Mouse (Mus musculus) MEL (cell line): ENCODE measurements around the gene N6amt1.

Experiments
- CTCF ChIP-seq, 3 experiments: IDR thresholded peaks in 2 of 3; conservative IDR thresholded peaks in 1 of 3; 2 replicates each; pipeline ENCODE4 v1.5.1; 2011 to 2012; ENCODE audit warnings: low read length in 3 of 3, low read depth in 2 of 3, mild to moderate bottlenecking in 2 of 3, improper control_type of control experiment in 1 of 3, inconsistent platforms in 1 of 3, mixed read lengths in 1 of 3, moderate library complexity in 1 of 3; ENCODE audit not compliant: control insufficient read depth in 1 of 3, insufficient read depth in 1 of 3, poor library complexity in 1 of 3, severe bottlenecking in 1 of 3
- EP300 ChIP-seq, 2 experiments: IDR thresholded peaks; 2 replicates each; pipeline ENCODE4 v1.6.1; 2011; ENCODE audit warnings: improper control_type of control experiment in 2 of 2, low read length in 2 of 2, low read depth in 1 of 2, mild to moderate bottlenecking in 1 of 2
- MAFK ChIP-seq: IDR thresholded peaks from 2 replicates; pipeline ENCODE4 v1.6.1; 2011; ENCODE audit warnings: low read depth, mild to moderate bottlenecking, low read length, improper control_type of control experiment, borderline replicate concordance
- MAZ ChIP-seq: IDR thresholded peaks from 2 replicates; pipeline ENCODE4 v1.6.1; 2012; ENCODE audit warnings: low read depth, mild to moderate bottlenecking, inconsistent platforms, low read length, improper control_type of control experiment
- MYB ChIP-seq: IDR thresholded peaks from 2 replicates; pipeline ENCODE4 v1.6.1; 2011; ENCODE audit warnings: mild to moderate bottlenecking, low read depth, low read length, improper control_type of control experiment
- NELFE ChIP-seq: IDR thresholded peaks from 2 replicates; pipeline ENCODE4 v1.6.1; 2011; ENCODE audit warnings: low read depth, low read length, improper control_type of control experiment
- POLR2A ChIP-seq, 2 experiments: IDR thresholded peaks; 2 replicates each; pipeline ENCODE4 v1.6.1; 2011 to 2012; ENCODE audit warnings: low read length in 2 of 2, mild to moderate bottlenecking in 2 of 2, control low read depth in 1 of 2, improper control_type of control experiment in 1 of 2, low read depth in 1 of 2, moderate library complexity in 1 of 2; ENCODE audit not compliant: control insufficient read depth in 1 of 2, insufficient read depth in 1 of 2, poor library complexity in 1 of 2
- TCF12 ChIP-seq: IDR thresholded peaks from 2 replicates; pipeline ENCODE4 v1.6.1; 2014; ENCODE audit warnings: low read depth, mild to moderate bottlenecking, inconsistent platforms, low read length, improper control_type of control experiment, moderate library complexity
- USF2 ChIP-seq, 2 experiments: IDR thresholded peaks; 2 replicates each; pipeline ENCODE4 v1.6.1; 2011 to 2012; ENCODE audit warnings: improper control_type of control experiment in 2 of 2, low read length in 2 of 2, borderline replicate concordance in 1 of 2, inconsistent platforms in 1 of 2, low read depth in 1 of 2, mild to moderate bottlenecking in 1 of 2; ENCODE audit not compliant: insufficient read depth in 1 of 2

- TF ChIP-seq NELFE = no peak
- no peak for TF ChIP-seq EP300 (IDR thresholded peaks at IDR 0.05; ENCODE audit: low read depth in 1 of 2, low read length in 2 of 2)
- no peak for TF ChIP-seq MYB
- TF ChIP-seq MAFK = no peak
- TF ChIP-seq TCF12 = no peak
- no peak for TF ChIP-seq MAZ
- TF ChIP-seq POLR2A (IDR thresholded peaks at IDR 0.05; ENCODE audit: control insufficient read depth in 1 of 2, insufficient read depth in 1 of 2, low read depth in 1 of 2, low read length in 2 of 2, poor library complexity in 1 of 2) = no peak
- no peak for TF ChIP-seq CTCF (IDR thresholded peaks at IDR 0.05 in 2 of 3, conservative IDR thresholded peaks at IDR 0.05 in 1 of 3; ENCODE audit: control insufficient read depth in 1 of 3, insufficient read depth in 1 of 3, low read depth in 2 of 3, low read length in 3 of 3, poor library complexity in 1 of 3, severe bottlenecking in 1 of 3)
- TF ChIP-seq USF2 (IDR thresholded peaks at IDR 0.05; ENCODE audit: borderline replicate concordance in 1 of 2, insufficient read depth in 1 of 2, low read depth in 1 of 2, low read length in 2 of 2) = no peak
These were observed 12.5 kb downstream of the N6amt1 start for GRCm38 (mm10) chr16:87366445-87366844.
